Mouse (Mus musculus): ENCODE data around the gene Cpeb3. TPM values are rescaled to one million over a fixed set of nuclear protein-coding genes. Genes with fewer than 3 reads are reported as not detected.
"Not testable (repeated sequence)": the region's sequence is repeated elsewhere in the genome, so short reads cannot be mapped to it uniquely, and the experiment has no call there.

Cpeb3 gene
- total RNA-seq, 2 experiments from 2014 or later, result 35.8 to 44.6 TPM

DNA sequence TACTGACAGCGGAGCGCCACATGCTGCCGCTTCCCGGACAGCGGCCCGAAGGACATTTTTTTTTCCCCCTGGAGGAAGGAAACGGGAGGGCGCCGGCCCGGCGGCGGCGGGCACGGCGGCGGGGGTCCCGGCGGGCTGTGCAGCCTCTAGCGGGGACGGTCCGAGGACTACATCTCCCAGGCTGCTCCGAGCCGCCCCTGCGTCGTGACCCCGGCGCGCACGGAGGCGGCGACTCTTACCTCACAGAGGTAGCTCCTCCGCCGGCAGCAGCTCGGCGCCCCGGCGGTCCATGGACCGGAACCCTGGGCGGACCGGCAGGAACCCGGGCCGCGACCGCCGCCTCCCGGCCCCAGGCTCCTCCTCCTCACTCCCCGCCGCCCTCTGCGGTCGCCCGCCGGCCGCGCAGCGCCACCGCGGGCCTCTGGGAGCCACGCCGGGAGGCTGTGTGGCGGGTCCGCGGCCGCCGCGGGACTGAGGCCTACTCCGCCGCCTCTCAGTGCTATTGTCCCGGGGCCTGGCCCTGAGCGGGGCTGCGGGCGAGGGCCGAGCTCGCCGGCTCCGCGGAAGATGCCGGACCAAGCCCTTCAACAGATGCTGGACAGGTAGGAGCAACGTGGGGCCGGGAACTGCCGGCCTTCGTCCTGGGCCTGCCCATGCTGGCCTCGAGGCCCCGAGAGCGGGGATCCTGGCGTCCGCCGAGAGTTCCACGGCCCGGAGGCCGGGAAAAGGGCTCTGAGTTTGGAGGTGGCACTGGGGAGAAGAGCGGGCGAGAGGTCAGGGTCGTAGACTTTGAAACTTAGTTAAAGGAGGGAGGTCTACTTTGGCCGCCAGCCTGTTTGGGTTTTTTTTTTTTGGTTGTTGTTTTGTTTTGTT lies 862 bp downstream of the Cpeb3 start, which contains the start of gene March5:
Gene March5, plus strand, starts transcription at position 241 of the 873 bp plus-strand sequence.
- peak; percentile 92 for DNase-seq

DNA sequence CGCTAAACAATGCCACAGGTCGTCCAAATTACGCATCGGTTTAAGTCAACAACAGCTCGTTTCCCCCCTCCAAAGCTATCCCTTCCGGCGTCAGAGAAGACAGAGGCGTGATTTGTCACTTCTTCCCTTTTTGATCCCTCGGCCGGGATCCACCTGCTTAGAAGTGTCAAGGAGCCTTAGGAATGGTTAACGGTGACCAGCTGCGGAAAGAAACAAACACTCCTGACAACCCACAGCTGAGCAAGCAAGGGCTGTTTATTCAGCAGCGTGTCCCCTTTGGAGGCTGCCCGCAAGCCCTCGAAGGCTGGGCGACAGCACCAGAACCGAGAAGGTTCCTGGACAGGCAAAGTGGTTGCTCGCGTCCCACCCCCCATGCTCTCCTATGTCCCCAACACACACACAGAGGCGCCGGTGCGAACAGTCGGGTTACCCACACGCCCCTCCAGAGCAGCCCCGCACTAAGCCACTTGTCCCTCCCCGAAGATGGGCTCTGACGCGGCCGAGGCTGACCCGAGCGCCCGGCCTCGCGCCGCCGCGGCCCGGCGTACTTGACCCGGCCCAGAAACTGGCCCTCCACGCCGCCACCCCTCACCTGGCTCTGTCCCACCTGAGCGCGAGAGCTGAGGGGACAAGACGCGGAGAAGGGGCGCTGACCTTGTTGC lies 1.6 kb downstream of the Cpeb3 start:
- DNase-seq, result no peak

DNA sequence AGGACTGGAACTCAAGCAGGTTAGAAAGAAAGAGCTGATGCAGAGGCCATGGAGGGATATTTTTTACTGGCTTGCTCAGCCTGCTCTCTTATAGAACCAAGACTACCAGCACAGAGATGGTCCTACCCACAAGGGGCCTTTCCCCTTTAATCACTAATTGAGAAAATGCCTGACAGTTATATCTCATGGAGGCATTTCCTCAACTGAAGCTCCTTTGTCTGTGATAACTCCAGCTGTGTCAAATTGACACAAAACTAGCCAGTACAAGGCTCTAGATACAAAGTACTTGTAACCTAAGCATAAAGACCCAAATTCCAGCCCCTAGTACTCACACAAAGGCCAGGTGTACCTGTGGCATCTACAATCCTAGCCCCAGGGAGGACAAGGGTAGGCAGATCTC lies 3.2 kb downstream of the Cpeb3 start:
- DNase-seq, result not testable (repeated sequence)

GRCm38 (mm10) chr19:37203371-37203770 lies 5.0 kb downstream of the Cpeb3 start:
- DNase-seq, result no peak

GRCm38 (mm10) chr19:37199889-37200288 lies 8.5 kb downstream of the Cpeb3 start:
- no peak for DNase-seq

GRCm38 (mm10) chr19:37198165-37198880 lies 10.1 kb downstream of the Cpeb3 start:
- DNase-seq, result no peak

- DNase-seq, result no peak
These were observed 15.8 kb downstream of the Cpeb3 start for GRCm38 (mm10) chr19:37192475-37193058.

GRCm38 (mm10) chr19:37188366-37188948 lies 19.9 kb downstream of the Cpeb3 start:
- DNase-seq, result no peak

GRCm38 (mm10) chr19:37177819-37178708 lies 30.3 kb downstream of the Cpeb3 start:
- peak; percentile 44 for DNase-seq

GRCm38 (mm10) chr19:37176879-37177462 lies 31.4 kb downstream of the Cpeb3 start:
- no peak for DNase-seq

DNA sequence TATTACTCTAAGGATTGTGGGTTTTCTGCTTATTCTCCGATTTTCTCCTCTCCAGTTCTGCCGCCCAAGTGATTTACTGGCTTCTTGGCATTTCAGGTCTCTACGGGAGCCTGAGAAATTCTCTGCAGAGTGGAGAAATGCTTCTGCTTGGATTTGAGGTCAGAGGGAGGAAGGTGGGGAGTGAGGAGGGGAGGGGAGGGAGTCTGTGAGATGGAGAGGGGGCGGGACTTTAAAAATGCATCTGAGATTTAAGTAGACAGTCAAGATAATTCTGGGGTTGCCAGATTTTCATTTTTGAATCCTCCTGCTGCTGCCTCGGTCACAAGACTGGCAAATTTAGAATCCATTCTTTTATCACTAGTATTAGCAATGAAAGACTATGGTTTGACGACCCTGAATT lies 32.5 kb downstream of the Cpeb3 start:
- no peak for DNase-seq

DNA sequence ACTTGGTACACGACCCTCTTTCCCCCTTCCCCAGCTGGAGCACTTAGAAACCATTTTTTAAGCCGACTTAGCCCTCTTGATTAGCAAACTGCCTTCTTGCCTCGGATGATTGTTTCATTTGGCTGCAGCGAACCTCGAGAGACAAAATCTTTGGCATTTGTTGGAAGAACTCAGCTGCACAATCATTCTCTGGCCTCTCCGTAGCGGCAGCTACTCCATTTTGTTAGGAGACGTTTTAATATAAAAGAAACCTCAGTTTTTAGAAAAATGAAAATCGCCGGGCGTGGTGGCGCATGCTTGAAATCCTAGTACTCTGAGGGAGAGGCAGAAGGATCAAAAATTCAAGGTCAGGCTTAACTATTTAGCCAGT lies 33.0 kb downstream of the Cpeb3 start:
- DNase-seq, result no peak

GRCm38 (mm10) chr19:37174716-37175435 lies 33.5 kb downstream of the Cpeb3 start:
- DNase-seq, result peak; percentile 47

GRCm38 (mm10) chr19:37174116-37174715 lies 34.2 kb downstream of the Cpeb3 start:
- peak; percentile 11 for DNase-seq

DNA sequence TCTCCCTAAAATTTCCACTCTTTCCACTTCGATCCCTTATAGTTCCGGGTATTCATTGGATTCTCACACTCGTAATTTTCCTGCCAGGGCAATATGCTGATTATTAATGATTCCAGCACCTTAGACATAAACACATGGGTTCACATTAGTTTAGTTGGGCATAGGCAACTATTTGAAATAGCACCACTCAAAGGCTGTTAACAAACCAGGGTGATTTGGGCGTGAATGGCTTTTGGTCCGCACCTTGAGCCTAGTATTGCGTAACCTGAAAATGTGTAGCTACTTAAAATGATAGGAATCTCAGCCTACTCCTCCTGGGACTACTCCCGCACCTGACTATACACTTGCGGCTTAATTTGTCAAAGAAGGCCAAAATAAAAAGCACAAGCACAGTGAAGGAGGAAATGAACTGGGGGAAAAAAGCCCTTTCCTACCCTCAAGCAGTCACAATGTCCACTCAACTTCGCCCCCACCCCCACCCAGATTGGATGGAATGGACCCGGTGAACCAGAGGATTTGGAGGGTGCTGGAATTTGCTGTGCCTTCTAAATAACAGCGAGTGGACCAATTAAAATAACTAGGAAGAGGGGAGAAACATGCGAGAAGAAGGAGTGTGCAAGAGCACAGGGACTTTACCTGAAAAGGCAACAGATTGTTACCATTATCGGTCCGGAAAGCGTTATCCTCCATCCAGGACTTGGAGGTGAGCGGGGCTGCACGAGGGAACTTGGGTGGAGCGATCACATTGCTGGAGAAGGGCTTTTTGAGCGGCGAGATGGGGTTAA lies 34.9 kb downstream of the Cpeb3 start:
- DNase-seq, result no peak

DNA sequence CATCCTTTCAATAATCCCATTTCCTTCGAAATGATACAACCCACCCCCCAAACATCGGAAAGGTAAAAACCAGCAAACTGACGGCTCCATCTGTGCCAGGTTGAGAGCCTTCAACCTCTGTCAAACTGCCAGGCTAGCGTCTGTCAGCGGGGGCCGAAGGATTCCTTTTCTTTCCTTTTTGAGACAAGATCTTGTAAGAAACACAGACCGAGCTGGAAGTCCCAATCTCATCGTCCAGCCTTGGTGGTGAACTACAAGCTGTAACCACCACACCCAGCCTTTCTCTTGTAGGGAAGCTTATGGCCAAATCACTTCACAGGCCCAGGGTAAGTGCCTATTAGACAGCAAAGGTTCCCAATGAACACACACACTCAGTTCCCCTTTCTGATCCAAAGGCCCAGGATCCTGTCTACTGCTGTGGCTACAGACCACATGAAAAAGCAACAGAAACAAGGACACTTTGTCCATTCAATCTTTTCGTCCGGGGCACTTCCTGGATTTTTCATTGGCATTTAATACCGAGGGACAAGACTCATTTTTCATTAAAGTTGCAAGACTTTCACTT lies 35.8 kb downstream of the Cpeb3 start:
- no peak for DNase-seq

- no peak for DNase-seq
These were observed 36.3 kb downstream of the Cpeb3 start for GRCm38 (mm10) chr19:37172096-37172495.

DNA sequence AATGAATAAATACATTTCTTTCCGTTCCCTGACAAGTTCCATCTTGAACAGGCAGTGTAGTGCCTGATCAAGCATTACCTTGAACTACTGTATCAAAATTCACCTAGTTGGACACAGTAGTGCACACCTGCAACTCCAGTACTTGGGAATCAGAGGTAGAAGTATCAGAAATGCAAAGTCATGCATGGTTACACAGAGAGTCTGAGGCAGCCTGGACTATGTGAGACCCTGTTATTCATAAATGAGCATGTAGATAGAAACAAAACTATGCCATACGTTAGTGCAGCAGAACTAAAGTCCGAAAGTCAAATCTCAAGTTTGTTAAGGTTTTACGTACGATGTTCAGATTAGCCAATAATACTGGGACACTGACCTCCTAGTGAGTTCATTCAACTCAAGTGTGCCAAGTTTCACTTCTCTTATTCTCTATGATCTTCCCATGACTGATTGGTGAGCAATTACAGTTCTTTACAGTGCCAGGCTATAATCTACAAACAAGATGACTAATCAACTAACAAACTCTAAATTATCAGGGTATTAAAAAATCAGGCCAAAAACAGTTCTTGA lies 51.5 kb downstream of the Cpeb3 start:
- no peak for DNase-seq

Data from gastrocnemius, postnatal 25 days (tissue).